Mouse (Mus musculus) hindbrain, embryonic 14.5 days (tissue): Measurements from ENCODE around the gene Olfr545. TPM values are rescaled to one million over a fixed set of nuclear protein-coding genes. Genes with fewer than 3 reads are reported as not detected.
A peak's percentile ranks its signal among the peaks of the same experiment; 100 is the strongest.

Source experiments
- ATAC-seq: fragments of 200-750 bp; cut with Nextera tagmentation; 2 replicates; pipeline ENCODE4 v1.8.0; 2017; ENCODE audit warnings: moderate number of reproducible peaks, mild to moderate bottlenecking, moderate TSS enrichment, moderate library complexity; ENCODE audit not compliant: low FRiP score
- DNase-seq: peaks from one replicate; pipeline ENCODE4 v3.0.0-alpha.2; 2015; ENCODE audit warnings: low spot score
- H3K27ac ChIP-seq: fragments of 300-500 bp; sonication (generic); 2 replicates; pipeline ENCODE4 v1.5.1; 2014; ENCODE audit warnings: mild to moderate bottlenecking, moderate library complexity
- H3K27me3 ChIP-seq: fragments of 300-500 bp; sonication (generic); 2 replicates; pipeline ENCODE4 v1.6.1; 2014; ENCODE audit warnings: mild to moderate bottlenecking, low read length, mixed read lengths; ENCODE audit not compliant: control insufficient read depth, insufficient read depth
- H3K36me3 ChIP-seq: fragments of 300-500 bp; sonication (generic); replicated peaks from 2 replicates; pipeline ENCODE4 v1.6.1; 2014; ENCODE audit not compliant: control insufficient read depth, insufficient read depth
- H3K4me1 ChIP-seq: fragments of 300-500 bp; sonication (generic); replicated peaks from 2 replicates; pipeline ENCODE4 v1.6.1; 2014; ENCODE audit warnings: antibody characterized with exemption, low read length, mixed read lengths; ENCODE audit not compliant: control insufficient read depth, insufficient read depth
- H3K4me2 ChIP-seq: fragments of 300-500 bp; sonication (generic); replicated peaks from 2 replicates; pipeline ENCODE4 v1.6.1; 2014; ENCODE audit warnings: mild to moderate bottlenecking, moderate library complexity
- H3K4me3 ChIP-seq: fragments of 300-500 bp; sonication (generic); replicated peaks from 2 replicates; pipeline ENCODE4 v1.5.1; 2014; ENCODE audit warnings: mild to moderate bottlenecking, low read length
- H3K9ac ChIP-seq: fragments of 300-500 bp; sonication (generic); 2 replicates; pipeline ENCODE4 v1.6.1; 2014
- H3K9me3 ChIP-seq: fragments of 300-500 bp; sonication (generic); 2 replicates; pipeline ENCODE4 v1.6.1; 2016; ENCODE audit warnings: low read length; ENCODE audit not compliant: control insufficient read depth
- WGBS: fragments of 180-500 bp; shearing (Covaris S2); extraction: QIAGEN DNeasy Blood & Tissue Kit; methylation state at CpG from one replicate; pipeline ENCODE4 v1.1.7; 2014; 5-methylcytosine and 5-hydroxymethylcytosine counted together
- polyA plus RNA-seq: library from polyadenylated mRNA; unstranded; fragments of >200 nt; fragmentation: Nextera tagmentation; extraction: Ambion mirVana; gene quantifications from 2 replicates; pipeline ENCODE4 v1.2.1, GENCODE M21; 2014

Gene Olfr545
- polyA plus RNA-seq, 1 experiment from 2014 or later: 0.17 TPM

DNA sequence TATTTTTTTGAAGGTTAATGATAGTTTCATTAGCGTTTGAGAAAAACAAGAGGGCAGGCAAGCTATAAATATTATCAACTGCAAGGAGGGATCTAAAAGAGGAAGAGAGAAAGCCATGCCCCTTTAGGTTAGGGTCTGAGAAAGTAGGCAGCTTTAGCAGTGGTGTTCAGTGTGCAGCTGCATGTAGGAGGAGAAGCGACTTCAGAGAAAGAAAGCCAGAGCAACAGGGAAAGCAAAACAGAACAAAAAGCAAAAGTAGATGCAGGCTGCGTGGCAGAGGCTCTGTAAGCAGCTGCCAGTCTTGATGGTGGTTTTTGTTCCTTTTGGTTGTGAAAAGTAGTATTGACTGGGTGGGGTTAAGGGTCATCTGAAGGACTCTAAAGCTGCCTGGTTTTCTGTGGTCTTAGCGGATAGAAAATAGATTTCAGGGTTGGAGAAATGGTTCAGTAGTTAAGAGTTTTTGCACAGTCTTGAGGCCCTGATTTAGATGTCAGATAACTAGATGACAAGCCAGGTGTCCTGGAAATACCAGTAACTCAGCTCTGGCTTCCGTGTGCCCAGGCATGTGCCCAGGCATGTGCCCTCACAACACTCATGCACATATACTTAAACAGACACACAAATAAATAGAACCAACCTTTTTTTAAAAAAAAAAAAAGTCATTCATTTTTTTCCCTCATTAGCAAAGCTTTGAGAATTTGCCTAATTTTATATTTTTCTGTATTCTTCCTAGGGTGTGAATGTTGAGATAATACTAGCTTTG lies 40.6 kb downstream of the Olfr545 start:
- Histone ChIP-seq H3K9me3 (no peaks in the 10 kb centered on the region), H3K9ac (no peak overlapping the region), H3K4me1 (no peaks in the 10 kb centered on the region), H3K27me3 (no peaks in the 10 kb centered on the region), H3K4me3 (no peak overlapping the region), H3K36me3 (peaks cover 92% of the 10 kb centered on the region), H3K27ac (no peak overlapping the region), H3K4me2 (no peak overlapping the region)
- 81% methylated on average over 5 of the region's 5 CpGs for WGBS
- ATAC-seq: no peak
- DNase-seq: no peak

GRCm38 (mm10) chr7:102446438-102446837 lies 52.9 kb downstream of the Olfr545 start:
- H3K27ac ChIP-seq: no peak overlapping the region
- no peak overlapping the region for H3K4me2 ChIP-seq
- DNase-seq: no peak
- no peak overlapping the region for H3K4me3 ChIP-seq
- 95% methylated on average over 9 of the region's 9 CpGs for WGBS
- ATAC-seq: no peak
- no peaks in the 10 kb centered on the region for H3K9me3 ChIP-seq
- peaks cover 59% of the 10 kb centered on the region for H3K36me3 ChIP-seq
- no peak overlapping the region for H3K9ac ChIP-seq
- H3K27me3 ChIP-seq: no peaks in the 10 kb centered on the region
- peaks cover 12% of the 10 kb centered on the region; the same call in 1 of the 2 replicates for H3K4me1 ChIP-seq

DNA sequence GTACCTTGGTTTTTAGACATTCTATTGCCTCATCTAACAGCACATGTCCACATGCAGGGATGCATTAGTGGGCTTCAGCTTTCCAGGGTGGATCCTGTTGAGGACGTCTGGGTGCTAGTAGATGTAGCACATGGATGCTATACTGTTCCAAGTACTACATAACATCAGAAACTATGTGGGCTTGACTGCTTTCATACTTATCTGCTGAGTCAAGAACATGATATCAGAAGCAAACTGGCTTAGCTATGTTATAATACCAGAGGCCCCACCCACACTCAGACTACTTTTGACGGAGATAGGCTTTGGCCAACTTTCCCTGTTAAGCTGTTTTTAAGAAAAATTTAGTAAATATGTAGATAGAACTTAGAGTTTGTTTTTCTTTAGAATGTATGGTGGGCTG lies 55.1 kb downstream of the Olfr545 start:
- Histone ChIP-seq H3K36me3 (peaks cover 38% of the 10 kb centered on the region), H3K27me3 (no peaks in the 10 kb centered on the region), H3K4me3 (no peak overlapping the region), H3K27ac (no peak overlapping the region), H3K4me2 (no peak overlapping the region), H3K9ac (no peak overlapping the region), H3K9me3 (no peaks in the 10 kb centered on the region), H3K4me1 (peaks cover 12% of the 10 kb centered on the region; the same call in 1 of the 2 replicates)
- ATAC-seq: no peak
- WGBS: 96% methylated on average over 2 of the region's 2 CpGs
- no peak for DNase-seq

DNA sequence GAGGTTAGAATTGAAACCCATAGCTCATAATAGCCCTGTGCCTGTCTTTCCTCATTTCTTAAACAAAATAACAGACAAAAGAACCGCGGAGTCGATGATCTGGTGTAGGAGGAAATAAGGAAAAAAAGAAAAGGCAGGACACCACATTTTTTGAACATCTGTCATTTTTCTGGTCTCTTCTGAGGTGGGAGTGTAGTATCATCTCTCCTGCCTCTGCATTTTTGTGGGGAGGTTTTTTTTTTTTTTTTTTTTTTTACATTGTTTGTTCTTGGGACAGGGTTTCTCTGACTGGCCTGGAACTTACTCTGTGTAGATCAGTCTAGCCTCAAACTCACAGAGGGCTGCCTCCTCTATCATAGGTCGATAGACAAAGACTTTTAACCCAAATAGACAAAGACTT lies 56.9 kb downstream of the Olfr545 start:
- no peak for DNase-seq
- H3K36me3 ChIP-seq: peaks cover 21% of the 10 kb centered on the region
- H3K4me1 ChIP-seq: peaks cover 12% of the 10 kb centered on the region; the same call in 1 of the 2 replicates
- no peaks in the 10 kb centered on the region for H3K9me3 ChIP-seq
- H3K4me2 ChIP-seq: peak overlapping the region; percentile 78
- H3K9ac ChIP-seq: peak overlapping the region; percentile 75
- 0% methylated on average over 4 of the region's 4 CpGs for WGBS
- no peak overlapping the region for H3K27ac ChIP-seq
- H3K4me3 ChIP-seq: peak overlapping the region; percentile 63
- H3K27me3 ChIP-seq: no peaks in the 10 kb centered on the region
- ATAC-seq: no peak

DNA sequence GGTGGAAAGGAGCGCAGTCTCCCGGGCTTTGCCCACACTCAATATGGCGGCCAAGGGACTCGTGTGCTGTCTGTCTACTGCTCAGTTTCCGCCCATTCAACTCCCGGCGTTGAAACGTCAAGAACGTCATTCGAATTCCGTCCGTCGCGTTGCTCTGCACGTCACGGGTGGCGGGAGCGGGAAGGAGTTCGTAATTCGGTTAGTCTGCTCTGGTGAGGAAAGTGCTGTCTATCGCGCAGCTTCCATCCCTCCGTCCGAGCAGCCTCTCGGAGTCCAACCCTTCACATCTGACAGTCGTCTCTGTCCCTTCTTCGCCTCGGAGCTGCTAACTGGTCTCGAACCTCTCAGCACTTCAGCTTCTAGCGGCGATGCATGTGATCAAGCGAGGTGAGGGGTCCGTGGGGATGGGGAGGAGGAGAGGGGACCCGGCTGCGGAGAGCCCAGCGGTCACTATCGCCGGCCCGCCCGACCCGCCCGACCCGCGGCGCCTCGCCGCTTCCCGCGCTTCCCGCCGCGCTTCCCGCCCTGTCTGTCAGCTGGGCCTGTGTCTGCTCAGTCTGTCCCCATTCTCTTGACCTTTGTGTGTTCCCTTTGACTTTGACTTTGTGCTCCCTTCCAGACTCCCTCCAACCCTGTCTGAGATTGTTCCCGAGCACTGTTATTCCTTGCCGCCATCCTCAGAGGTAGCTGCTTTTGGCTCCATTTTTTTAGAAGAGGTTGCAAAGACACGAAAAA lies 57.5 kb downstream of the Olfr545 start, which contains the start of gene Rrm1:
Gene Rrm1 (plus strand): TSS at position 39 of the 735 bp plus-strand sequence.
- H3K36me3 ChIP-seq: peaks cover 16% of the 10 kb centered on the region
- H3K9ac ChIP-seq: peak within 1 kb of the TSS; percentile 75
- no peaks in the 10 kb centered on the region for H3K9me3 ChIP-seq
- H3K4me3 ChIP-seq: peak within 1 kb of the TSS; percentile 63
- H3K27me3 ChIP-seq: no peaks in the 10 kb centered on the region
- H3K4me1 ChIP-seq: peaks cover 12% of the 10 kb centered on the region; the same call in 1 of the 2 replicates
- peak; percentile 99 for DNase-seq
- peak within 1 kb of the TSS; percentile 78 for H3K4me2 ChIP-seq
- peak within 1 kb of the TSS; percentile 70 for H3K27ac ChIP-seq
- peak; percentile 99 for ATAC-seq
- under 1% methylated on average over 53 of the region's 56 CpGs for WGBS

Other genes with a start within 250 kb of the Olfr545 start
- gene Rhog, start 243.5 kb downstream of the Olfr545 start, polyA plus RNA-seq: 20.3 and 20.5 TPM in 2 replicates
- 15.2 and 15.4 TPM in 2 replicates for gene Stim1, start 231.8 kb downstream of the Olfr545 start, polyA plus RNA-seq
- 44.1 and 54.6 TPM in 2 replicates for gene Rrm1, start 57.9 kb downstream of the Olfr545 start, polyA plus RNA-seq
- 0.18 and 0.39 TPM in 2 replicates for gene Olfr543, start 17.9 kb downstream of the Olfr545 start, polyA plus RNA-seq
- gene Olfr544, start 11.3 kb downstream of the Olfr545 start, polyA plus RNA-seq: 0.09 and 0.11 TPM in 2 replicates
- gene Olfr547, start 35.2 kb upstream of the Olfr545 start, polyA plus RNA-seq: not detected in 2 replicates
- not detected in 2 replicates for gene Olfr548-ps1, start 41.3 kb upstream of the Olfr545 start, polyA plus RNA-seq
- gene Olfr549, start 50.3 kb upstream of the Olfr545 start, polyA plus RNA-seq: not detected in 2 replicates
- 0.11 and 0.57 TPM in 2 replicates for gene Trim21, start 65.9 kb upstream of the Olfr545 start, polyA plus RNA-seq
- gene Olfr550, start 71.9 kb upstream of the Olfr545 start, polyA plus RNA-seq: not detected in 2 replicates
- not detected in 2 replicates for gene Olfr551, start 92.3 kb upstream of the Olfr545 start, polyA plus RNA-seq
- not detected in 2 replicates for gene Olfr552, start 98.2 kb upstream of the Olfr545 start, polyA plus RNA-seq
- gene Olfr553, start 118.6 kb upstream of the Olfr545 start, polyA plus RNA-seq: not detected in 2 replicates
- not detected in 2 replicates for gene Olfr554, start 138.9 kb upstream of the Olfr545 start, polyA plus RNA-seq
- gene Olfr555, start 159.2 kb upstream of the Olfr545 start, polyA plus RNA-seq: not detected in 2 replicates
- not detected in 2 replicates for gene Olfr556, start 165.3 kb upstream of the Olfr545 start, polyA plus RNA-seq
- gene Trim68, start 187.8 kb upstream of the Olfr545 start, polyA plus RNA-seq: 8.3 and 8.4 TPM in 2 replicates
- gene Olfr557, start 196.3 kb upstream of the Olfr545 start, polyA plus RNA-seq: not detected in 2 replicates
- gene Olfr558, start 202.6 kb upstream of the Olfr545 start, polyA plus RNA-seq: 0.08 and 0.22 TPM in 2 replicates
- not detected in 2 replicates for gene Olfr33, start 219.5 kb upstream of the Olfr545 start, polyA plus RNA-seq
- not detected in 2 replicates for gene Olfr559, start 227.9 kb upstream of the Olfr545 start, polyA plus RNA-seq